Mouse (Mus musculus): ENCODE data around the gene Mpig6b.

DNA sequence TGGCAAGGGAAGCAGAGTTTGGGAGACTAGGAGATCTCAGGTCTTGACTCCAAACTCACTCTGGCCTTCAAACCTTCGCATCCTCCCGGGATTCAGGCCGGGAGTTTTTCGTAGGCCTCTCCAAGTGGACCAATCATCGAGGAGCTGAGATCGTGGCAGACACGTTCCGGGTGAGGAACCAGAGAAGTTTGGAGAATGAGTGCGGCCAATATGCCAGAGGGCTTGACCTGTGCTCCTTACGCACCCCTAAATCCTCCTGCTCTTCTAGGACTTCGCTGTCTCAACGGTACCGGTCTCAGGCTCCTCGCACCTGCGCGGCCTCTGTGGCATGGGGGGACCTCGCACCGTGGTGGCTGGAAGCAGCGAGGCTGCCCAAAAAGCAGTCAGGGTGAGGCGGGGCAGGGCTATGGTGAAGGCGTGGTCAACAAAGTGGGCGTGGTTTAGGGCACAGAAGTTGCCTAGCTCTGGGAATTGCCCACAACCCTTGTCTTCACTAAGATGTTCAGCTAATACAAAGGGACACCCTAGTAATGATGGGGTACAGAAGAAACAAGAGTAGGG is 5.2 kb downstream of the Mpig6b start:
- TF ChIP-seq TCF12 (IDR thresholded peaks at IDR 0.05; ENCODE audit: insufficient read depth, poor library complexity, severe bottlenecking) (no peak), POLR2A (IDR thresholded peaks at IDR 0.05; ENCODE audit: insufficient read length, low read depth) (no peak), E2F4 (IDR thresholded peaks at IDR 0.05; ENCODE audit: insufficient read depth) (no peak), CEBPB (IDR thresholded peaks at IDR 0.05; ENCODE audit: insufficient read depth, poor library complexity, severe bottlenecking) (no peak)
